Mouse (Mus musculus) frontal cortex, postnatal 10 days (tissue): ENCODE measurements around the gene Ube2dnl2.

ENCODE experiments used
- DNase-seq, 2 experiments: peaks; one replicate each; pipeline ENCODE4 v3.0.0; 2022; ENCODE audit warnings: low spot score in 2 of 2, mixed read lengths in 1 of 2

Ube2dnl2 gene

GRCm38 (mm10) chrX:114907282-114907681 is at the start of gene Ube2dnl2:
TSS of gene Ube2dnl2 (plus strand) at chrX:114907582.
- DNase-seq = no peak

GRCm38 (mm10) chrX:114895489-114895888 is 11.9 kb upstream of the Ube2dnl2 start:
- no peak for DNase-seq

- no peak for DNase-seq
Observed at GRCm38 (mm10) chrX:114897506-114897905, 9.9 kb upstream of the Ube2dnl2 start.

DNA sequence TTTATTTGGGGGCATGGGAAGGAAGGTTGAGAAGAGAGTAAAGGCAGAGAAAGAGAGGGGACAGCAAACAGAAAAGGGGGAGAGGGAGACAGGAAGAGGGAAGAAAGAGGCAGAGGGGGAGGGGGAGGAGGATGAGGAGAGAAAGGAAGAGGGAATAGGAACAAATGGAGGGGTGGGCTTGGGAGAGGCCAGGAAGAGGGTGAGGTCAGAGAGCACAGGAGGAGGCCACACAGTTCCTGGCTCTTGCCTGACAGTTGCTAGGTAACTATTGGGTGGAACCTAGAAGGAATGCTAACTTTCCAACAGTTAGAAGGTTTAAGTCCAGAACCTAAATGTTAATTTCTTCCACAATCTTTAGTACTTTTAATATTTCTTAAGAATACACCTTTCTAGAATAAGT is 4.0 kb upstream of the Ube2dnl2 start:
- DNase-seq = no peak

GRCm38 (mm10) chrX:114904712-114905111 is 2.7 kb upstream of the Ube2dnl2 start, which contains the start of gene Ube2dnl1:
TSS of gene Ube2dnl1 (plus strand) at chrX:114905012.
- no peak for DNase-seq

DNA sequence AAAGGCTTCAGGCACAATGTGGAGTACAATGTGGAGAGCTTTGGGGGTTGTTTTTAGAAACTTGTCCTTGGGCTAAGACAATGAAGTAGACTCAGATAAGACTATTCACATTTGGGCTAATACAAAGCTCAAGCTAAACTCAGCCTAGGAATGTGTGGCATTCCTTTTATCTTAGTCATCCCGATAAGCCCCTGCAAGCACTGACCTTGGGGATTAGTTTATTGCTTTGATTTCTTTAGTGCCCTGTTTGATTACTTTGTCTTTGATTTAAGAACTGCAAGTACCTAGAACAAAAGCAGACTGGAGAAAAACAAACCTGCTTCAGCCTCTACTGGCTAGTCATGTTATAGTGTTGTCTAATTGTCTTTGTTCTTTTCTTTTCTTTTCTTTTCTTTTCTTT is 47.7 kb downstream of the Ube2dnl2 start:
- no peak for DNase-seq
